Mouse (Mus musculus) embryonic facial prominence, embryonic 12.5 days (tissue): ENCODE results near the gene Stk39. TPM values are rescaled to one million over a fixed set of nuclear protein-coding genes. Genes with fewer than 3 reads are reported as not detected.

ENCODE experiments used
- ATAC-seq: fragments of 200-750 bp; cut with Nextera tagmentation; 2 replicates; pipeline ENCODE4 v1.8.0; 2017; ENCODE audit not compliant: insufficient number of reproducible peaks, insufficient read depth, low FRiP score, low TSS enrichment
- H3K27ac ChIP-seq: fragments of 300-500 bp; sonication (generic); 2 replicates; pipeline ENCODE4 v1.5.1; 2016; ENCODE audit warnings: mild to moderate bottlenecking
- H3K27me3 ChIP-seq: fragments of 300-500 bp; sonication (generic); 2 replicates; pipeline ENCODE4 v1.6.1; 2016; ENCODE audit warnings: mild to moderate bottlenecking, moderate library complexity
- H3K36me3 ChIP-seq: fragments of 300-500 bp; sonication (generic); 2 replicates; pipeline ENCODE4 v1.6.1; 2016; ENCODE audit warnings: mild to moderate bottlenecking
- H3K4me1 ChIP-seq: fragments of 300-500 bp; sonication (generic); 2 replicates; pipeline ENCODE4 v1.6.1; 2016
- H3K4me2 ChIP-seq: fragments of 300-500 bp; sonication (generic); replicated peaks from 2 replicates; pipeline ENCODE4 v1.6.1; 2016; ENCODE audit warnings: mild to moderate bottlenecking, moderate library complexity
- H3K4me3 ChIP-seq: fragments of 300-500 bp; sonication (generic); 2 replicates; pipeline ENCODE4 v1.5.1; 2016; ENCODE audit warnings: mild to moderate bottlenecking
- H3K9ac ChIP-seq: fragments of 300-500 bp; sonication (generic); 2 replicates; pipeline ENCODE4 v1.6.1; 2016; ENCODE audit warnings: mild to moderate bottlenecking, moderate library complexity
- H3K9me3 ChIP-seq: fragments of 300-500 bp; sonication (generic); 2 replicates; pipeline ENCODE4 v1.6.1; 2016; ENCODE audit warnings: mild to moderate bottlenecking, moderate library complexity
- WGBS: fragments of 180-500 bp; shearing (Covaris S2); methylation state at CpG from one replicate; pipeline ENCODE4 v1.1.7; 2016; 5-methylcytosine and 5-hydroxymethylcytosine counted together
- polyA plus RNA-seq: library from polyadenylated mRNA; unstranded; fragments of >200 nt; fragmentation: Nextera tagmentation; extraction: Ambion mirVana; gene quantifications from 2 replicates; pipeline ENCODE4 v1.2.1, GENCODE M21; 2016

Stk39 gene
- polyA plus RNA-seq, 1 experiment from 2014 or later, result 26.6 TPM

DNA sequence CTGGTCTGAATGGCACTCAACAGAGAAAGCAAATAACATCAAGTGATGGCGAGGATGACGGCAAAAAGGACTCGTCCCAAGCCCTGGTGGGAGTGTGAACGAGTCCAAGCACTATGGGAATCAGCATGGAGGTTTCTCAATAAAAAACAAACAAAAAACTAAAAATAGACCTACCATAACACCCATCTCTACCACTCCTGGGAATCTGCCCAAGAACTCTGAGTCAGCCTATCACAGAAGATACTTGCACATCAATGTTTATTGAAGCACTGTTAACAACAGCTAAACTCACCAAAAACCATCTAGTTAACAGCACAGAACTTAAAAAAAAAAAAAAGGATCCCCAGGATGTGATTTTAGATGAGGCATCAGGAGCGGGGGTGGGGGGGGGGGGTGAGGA, 55.0 kb downstream of the Stk39 start:
- WGBS, result 96% methylated on average over 5 of the region's 5 CpGs
- no peaks in the 10 kb centered on the region for H3K9me3 ChIP-seq

GRCm38 (mm10) chr2:68415691-68416090, 56.4 kb downstream of the Stk39 start:
- 82% methylated on average over 6 of the region's 6 CpGs for WGBS
- no peaks in the 10 kb centered on the region for H3K27me3 ChIP-seq
- no peak overlapping the region for H3K9ac ChIP-seq
- H3K9me3 ChIP-seq, result no peaks in the 10 kb centered on the region
- 0 out of 2 replicates have a peak, but pooled peaks cover 2% of the 10 kb centered on the region for H3K4me1 ChIP-seq
- no peak overlapping the region for H3K27ac ChIP-seq
- H3K36me3 ChIP-seq, result no peaks in the 10 kb centered on the region
- H3K4me3 ChIP-seq, result no peak overlapping the region
- ATAC-seq, result no peak
- no peak overlapping the region for H3K4me2 ChIP-seq

More for the DNA sequence above, 55.0 kb downstream of the Stk39 start:
- no peak overlapping the region for H3K4me2 ChIP-seq
- H3K27ac ChIP-seq, result no peak overlapping the region
- H3K9ac ChIP-seq, result no peak overlapping the region
- ATAC-seq, result no peak
- no peaks in the 10 kb centered on the region for H3K4me1 ChIP-seq
- H3K36me3 ChIP-seq, result no peaks in the 10 kb centered on the region
- H3K4me3 ChIP-seq, result no peak overlapping the region
- no peaks in the 10 kb centered on the region for H3K27me3 ChIP-seq

GRCm38 (mm10) chr2:68412149-68412548, 59.9 kb downstream of the Stk39 start:
- Histone ChIP-seq H3K4me1 (peaks cover 9% of the 10 kb centered on the region; the same call in 1 of the 2 replicates), H3K4me3 (no peak overlapping the region), H3K9ac (no peak overlapping the region), H3K9me3 (no peaks in the 10 kb centered on the region), H3K4me2 (no peak overlapping the region), H3K27ac (no peak overlapping the region), H3K36me3 (no peaks in the 10 kb centered on the region), H3K27me3 (no peaks in the 10 kb centered on the region)
- 88% methylated on average over 5 of the region's 5 CpGs for WGBS
- no peak for ATAC-seq

- no peaks in the 10 kb centered on the region for H3K27me3 ChIP-seq
- 86% methylated on average over 8 of the region's 8 CpGs for WGBS
- no peak for ATAC-seq
- H3K27ac ChIP-seq, result no peak overlapping the region
- no peaks in the 10 kb centered on the region for H3K9me3 ChIP-seq
- H3K4me3 ChIP-seq, result no peak overlapping the region
- H3K4me1 ChIP-seq, result peaks cover 18% of the 10 kb centered on the region
- H3K9ac ChIP-seq, result no peak overlapping the region
- no peak overlapping the region for H3K4me2 ChIP-seq
- no peaks in the 10 kb centered on the region for H3K36me3 ChIP-seq
Measured at GRCm38 (mm10) chr2:68411201-68411600, 60.9 kb downstream of the Stk39 start.

GRCm38 (mm10) chr2:68409640-68410215, 62.3 kb downstream of the Stk39 start:
- H3K27me3 ChIP-seq, result no peaks in the 10 kb centered on the region
- no peak overlapping the region for H3K9ac ChIP-seq
- no peak; the same call in 1 of the 2 replicates for ATAC-seq
- H3K4me1 ChIP-seq, result peaks cover 30% of the 10 kb centered on the region
- H3K4me2 ChIP-seq, result no peak overlapping the region
- H3K9me3 ChIP-seq, result no peaks in the 10 kb centered on the region
- no peaks in the 10 kb centered on the region for H3K36me3 ChIP-seq
- WGBS, result 85% methylated on average over 12 of the region's 12 CpGs
- no peak overlapping the region for H3K4me3 ChIP-seq
- no peak overlapping the region for H3K27ac ChIP-seq

DNA sequence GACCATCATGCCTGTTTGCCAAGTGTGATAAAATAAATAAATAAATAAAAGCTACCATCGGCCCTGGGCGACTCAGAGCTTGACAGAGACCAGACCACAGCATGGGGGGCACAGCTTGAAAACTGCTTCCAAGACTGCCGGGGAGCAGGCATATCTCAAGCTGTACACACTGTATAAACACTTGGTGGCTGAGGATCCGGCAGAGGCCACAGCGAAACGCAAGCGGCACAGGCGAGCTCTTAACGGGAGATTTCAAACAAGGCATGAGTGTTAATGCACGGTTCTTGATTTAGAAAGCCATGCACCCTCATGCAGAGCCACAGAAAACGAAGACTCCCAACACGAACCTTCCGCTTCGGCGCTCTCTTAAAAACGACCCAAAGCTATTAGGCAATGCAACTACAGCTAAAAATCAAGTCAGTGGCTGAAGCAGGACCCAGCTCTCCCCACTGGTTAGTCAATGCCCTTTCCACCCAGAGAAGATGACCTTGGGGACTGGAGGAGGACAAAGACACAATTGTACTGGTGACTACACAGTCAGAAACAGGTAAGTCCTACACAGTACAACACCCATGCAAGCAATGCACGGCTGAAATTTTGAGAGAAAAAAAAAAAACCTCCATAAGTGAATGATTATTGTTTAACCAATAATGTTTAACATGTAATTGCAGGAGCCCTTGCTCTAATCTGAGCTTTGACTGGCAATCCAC, 63.6 kb downstream of the Stk39 start:
- 57% methylated on average over 17 of the region's 17 CpGs for WGBS
- no peak overlapping the region for H3K27ac ChIP-seq
- no peaks in the 10 kb centered on the region for H3K9me3 ChIP-seq
- ATAC-seq, result no peak
- no peak overlapping the region for H3K9ac ChIP-seq
- H3K36me3 ChIP-seq, result no peaks in the 10 kb centered on the region
- H3K4me1 ChIP-seq, result peaks cover 36% of the 10 kb centered on the region
- no peak overlapping the region for H3K4me2 ChIP-seq
- no peak overlapping the region for H3K4me3 ChIP-seq
- no peaks in the 10 kb centered on the region for H3K27me3 ChIP-seq

- 44% methylated on average over 12 of the region's 12 CpGs for WGBS
- peak overlapping the region; percentile 73 for H3K27ac ChIP-seq
Measured at GRCm38 (mm10) chr2:68407179-68407950, 64.7 kb downstream of the Stk39 start.

GRCm38 (mm10) chr2:68406571-68407074, 65.4 kb downstream of the Stk39 start:
- no peaks in the 10 kb centered on the region for H3K36me3 ChIP-seq
- no peaks in the 10 kb centered on the region for H3K9me3 ChIP-seq
- peak overlapping the region; percentile 73 for H3K27ac ChIP-seq
- H3K4me3 ChIP-seq, result no peak overlapping the region
- no peak for ATAC-seq
- no peak overlapping the region for H3K9ac ChIP-seq
- WGBS, result 13% methylated on average over 12 of the region's 12 CpGs
- H3K27me3 ChIP-seq, result no peaks in the 10 kb centered on the region
- no peak overlapping the region; the same call in 1 of the 2 replicates for H3K4me2 ChIP-seq
- peaks cover 36% of the 10 kb centered on the region for H3K4me1 ChIP-seq

More at GRCm38 (mm10) chr2:68407179-68407950, 64.7 kb downstream of the Stk39 start:
- Histone ChIP-seq H3K4me3 (no peak overlapping the region), H3K4me1 (peaks cover 36% of the 10 kb centered on the region), H3K4me2 (no peak overlapping the region), H3K36me3 (no peaks in the 10 kb centered on the region), H3K9ac (no peak overlapping the region), H3K27me3 (no peaks in the 10 kb centered on the region), H3K9me3 (no peaks in the 10 kb centered on the region)
- no peak for ATAC-seq

GRCm38 (mm10) chr2:68405163-68405715, 66.8 kb downstream of the Stk39 start:
- Histone ChIP-seq H3K9me3 (no peaks in the 10 kb centered on the region), H3K27ac (no peak overlapping the region), H3K4me2 (peak overlapping the region; percentile 28), H3K9ac (no peak overlapping the region), H3K4me3 (no peak overlapping the region), H3K36me3 (no peaks in the 10 kb centered on the region), H3K27me3 (no peaks in the 10 kb centered on the region), H3K4me1 (peaks cover 34% of the 10 kb centered on the region)
- WGBS, result 26% methylated on average over 16 of the region's 16 CpGs
- no peak for ATAC-seq

DNA sequence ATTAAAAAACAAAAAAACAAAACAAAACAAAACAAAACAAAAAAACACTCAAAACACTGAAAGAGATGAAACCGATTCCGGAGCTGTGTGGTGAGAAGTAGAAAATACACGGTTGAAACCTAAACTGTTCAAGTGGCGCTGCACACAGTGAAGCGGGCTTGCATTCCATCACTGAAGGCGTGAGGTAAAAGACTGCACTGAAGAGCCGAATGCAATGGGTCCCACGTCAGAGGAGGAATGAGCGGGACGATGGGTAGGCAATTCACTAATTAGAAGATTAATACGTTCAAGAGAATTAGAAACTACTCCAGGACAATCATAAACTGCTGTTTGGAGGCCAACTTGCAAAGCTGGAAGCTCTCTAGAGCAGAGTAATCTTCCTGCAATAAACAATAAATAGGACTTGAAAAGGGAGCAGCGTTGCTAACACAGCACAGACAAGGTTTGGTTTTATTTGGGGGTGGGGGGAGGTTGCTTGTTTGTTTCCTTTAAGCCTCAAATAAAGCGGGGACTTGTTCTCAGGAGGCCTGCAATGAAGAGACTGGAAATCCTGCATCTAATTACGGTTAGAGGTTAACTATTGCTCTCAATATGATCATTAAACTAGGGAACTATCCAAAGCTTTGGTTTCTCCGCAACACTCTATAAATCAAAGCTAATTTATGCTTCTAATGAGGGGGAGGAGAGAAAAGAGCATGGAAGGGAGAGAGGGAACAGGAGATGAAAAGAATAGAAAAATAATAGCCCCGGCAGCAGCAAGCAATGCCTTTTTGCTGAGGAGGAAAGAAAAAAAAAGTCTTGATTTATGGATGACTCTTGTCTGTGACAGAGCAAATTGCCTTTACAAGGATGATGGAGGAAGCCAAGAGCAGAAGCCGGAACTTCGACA, 67.5 kb downstream of the Stk39 start:
- Histone ChIP-seq H3K9me3 (no peaks in the 10 kb centered on the region), H3K36me3 (no peaks in the 10 kb centered on the region), H3K4me3 (no peak overlapping the region), H3K4me2 (peak overlapping the region; percentile 28), H3K9ac (no peak overlapping the region), H3K4me1 (peaks cover 34% of the 10 kb centered on the region), H3K27ac (no peak overlapping the region), H3K27me3 (no peaks in the 10 kb centered on the region)
- 32% methylated on average over 18 of the region's 18 CpGs for WGBS
- no peak for ATAC-seq
